18 mouse cellular contexts compared by ENCODE assay signal in the genomic region with DNA sequence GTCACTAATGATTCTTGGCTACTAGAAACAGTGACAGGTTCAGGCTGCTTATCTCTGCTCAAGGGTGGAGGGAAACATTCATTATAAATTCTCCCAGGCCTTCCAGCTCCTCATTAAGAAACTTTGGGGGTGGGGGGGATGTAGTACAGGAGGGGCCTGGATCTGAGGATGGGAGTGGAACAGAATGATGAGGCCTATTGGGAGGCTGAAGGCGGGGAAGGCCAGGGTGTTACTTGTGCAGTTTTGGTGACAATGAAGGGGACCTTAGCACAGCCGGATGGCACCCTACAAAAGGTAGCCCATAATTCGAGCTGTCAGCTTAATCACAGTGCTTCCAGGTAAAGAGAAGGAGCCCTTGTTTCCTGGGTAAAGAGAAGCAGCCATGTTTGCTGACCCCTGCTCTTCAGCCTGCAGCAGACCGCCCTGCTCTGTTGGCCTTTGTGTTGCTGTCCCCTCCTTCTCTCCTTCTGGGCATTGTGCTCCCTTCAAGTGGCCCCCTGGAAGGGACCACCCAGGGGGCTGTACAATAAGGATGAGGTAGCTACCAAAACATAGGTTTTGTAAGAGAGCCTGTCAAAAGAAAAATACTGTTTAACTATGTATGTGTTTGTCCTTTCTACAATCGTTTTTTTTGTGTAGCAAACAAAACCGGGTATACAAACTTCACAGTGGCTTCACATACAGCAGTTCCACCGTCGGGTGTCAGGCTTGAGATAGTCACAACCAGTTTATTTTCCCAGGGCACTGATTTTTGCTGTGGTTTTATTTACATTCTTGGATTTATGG.
DNase-seq lines count a peak whose midpoint lies in the region; ATAC-seq and TF ChIP-seq lines count a peak whose summit lies in the region.
"Had no signal": no experiment of that assay in that cellular context is flagged by ENCODE, and none has a peak within 500 bp of the region (broad histone marks: within the 10 kb centered on the region; RNA-seq: fewer than 3 reads in every experiment).

No protein-coding gene starts in this region.

- TF ChIP-seq EP300 in ES-Bruce4 (IDR thresholded peaks at IDR 0.05; ENCODE audit: insufficient read depth, low read depth, low read length): peak; percentile 95

- H3K27ac ChIP-seq in hindbrain, embryonic 10.5 days: peak overlapping the region; percentile 53
- no peak overlapping the region for H3K27ac ChIP-seq in hindbrain, postnatal 0 days
- H3K27ac ChIP-seq in ES-Bruce4 (ENCODE audit: insufficient read depth, low read length): no peak overlapping the region
- H3K27ac ChIP-seq in embryonic facial prominence, embryonic 11.5 days (replicated peaks; ENCODE audit: low read depth, low read length): no peak overlapping the region
- no peak overlapping the region for H3K27ac ChIP-seq in hindbrain, embryonic 15.5 days (replicated peaks)
- H3K27ac ChIP-seq in intestine, embryonic 16.5 days (ENCODE audit: low read length): no peak overlapping the region
- H3K27ac ChIP-seq: heart, embryonic 13.5 days; kidney, embryonic 15.5 days; limb, embryonic 15.5 days; macrophage had no signal

- WGBS in hindbrain, embryonic 10.5 days: 8% methylated on average over 8 of the region's 8 CpGs
- WGBS in hindbrain, postnatal 0 days: 18% methylated on average over 8 of the region's 8 CpGs
- whole genome bisulfite sequencing in embryonic facial prominence, embryonic 11.5 days: 12% methylated on average over 8 of the region's 8 CpGs
- WGBS in hindbrain, embryonic 15.5 days: 10% methylated on average over 8 of the region's 8 CpGs
- WGBS in intestine, embryonic 16.5 days: 33% methylated on average over 8 of the region's 8 CpGs

- ATAC-seq in hindbrain, postnatal 0 days: no peak
- peak; percentile 81 for ATAC-seq in embryonic facial prominence, embryonic 11.5 days (replicated peaks; ENCODE audit: insufficient number of reproducible peaks, low FRiP score, low TSS enrichment, low read depth)
- peak; percentile 42; the same call in 1 of the 2 replicates for ATAC-seq in hindbrain, embryonic 15.5 days (ENCODE audit: low FRiP score, low read depth)
- ATAC-seq in intestine, embryonic 16.5 days: no peak
- ATAC-seq: Patski had no signal

- peaks cover 39% of the 10 kb centered on the region for H3K27me3 ChIP-seq in hindbrain, embryonic 10.5 days (ENCODE audit: insufficient read depth, poor library complexity, severe bottlenecking)
- H3K27me3 ChIP-seq in hindbrain, postnatal 0 days (ENCODE audit: insufficient read depth, low read length): no peaks in the 10 kb centered on the region
- H3K27me3 ChIP-seq in ES-Bruce4 (ENCODE audit: control insufficient read depth, insufficient read depth, low read length, poor library complexity, severe bottlenecking): no peaks in the 10 kb centered on the region
- no peaks in the 10 kb centered on the region for H3K27me3 ChIP-seq in embryonic facial prominence, embryonic 11.5 days (ENCODE audit: control insufficient read depth, insufficient read depth, low read length)
- H3K27me3 ChIP-seq in hindbrain, embryonic 15.5 days: no peaks in the 10 kb centered on the region
- H3K27me3 ChIP-seq in intestine, embryonic 16.5 days (replicated peaks; ENCODE audit: control insufficient read depth, insufficient read depth, low read length): no peaks in the 10 kb centered on the region
- H3K27me3 ChIP-seq: heart, embryonic 13.5 days; kidney, embryonic 15.5 days; limb, embryonic 15.5 days; Patski had no signal

- no peak for TF ChIP-seq POLR2A in ES-Bruce4 (IDR thresholded peaks at IDR 0.05; ENCODE audit: insufficient read depth, low read length)

- no peak overlapping the region for H3K4me2 ChIP-seq in hindbrain, postnatal 0 days (ENCODE audit: low read depth, low read length)
- H3K4me2 ChIP-seq in embryonic facial prominence, embryonic 11.5 days (ENCODE audit: low read depth, low read length): no peak overlapping the region
- H3K4me2 ChIP-seq in hindbrain, embryonic 15.5 days: no peak overlapping the region
- H3K4me2 ChIP-seq in intestine, embryonic 16.5 days (ENCODE audit: low read depth, low read length): no peak overlapping the region
- H3K4me2 ChIP-seq: heart, embryonic 13.5 days; kidney, embryonic 15.5 days; limb, embryonic 15.5 days had no signal

- H3K9me3 ChIP-seq in hindbrain, embryonic 10.5 days: no peaks in the 10 kb centered on the region
- no peaks in the 10 kb centered on the region for H3K9me3 ChIP-seq in hindbrain, postnatal 0 days (ENCODE audit: low read length)
- H3K9me3 ChIP-seq in ES-Bruce4 (replicated peaks; ENCODE audit: control insufficient read depth, insufficient read depth, low read length, poor library complexity, severe bottlenecking): no peaks in the 10 kb centered on the region; the same call in 1 of the 2 replicates
- no peaks in the 10 kb centered on the region for H3K9me3 ChIP-seq in embryonic facial prominence, embryonic 11.5 days (replicated peaks; ENCODE audit: control insufficient read depth, low read length)
- no peaks in the 10 kb centered on the region for H3K9me3 ChIP-seq in hindbrain, embryonic 15.5 days
- H3K9me3 ChIP-seq in intestine, embryonic 16.5 days (ENCODE audit: control insufficient read depth, low read length): no peaks in the 10 kb centered on the region
- H3K9me3 ChIP-seq: heart, embryonic 13.5 days; kidney, embryonic 15.5 days; limb, embryonic 15.5 days had no signal

- no peaks in the 10 kb centered on the region for H3K36me3 ChIP-seq in hindbrain, embryonic 10.5 days
- H3K36me3 ChIP-seq in hindbrain, postnatal 0 days (ENCODE audit: insufficient read depth, low read length): no peaks in the 10 kb centered on the region
- no peaks in the 10 kb centered on the region for H3K36me3 ChIP-seq in ES-Bruce4 (ENCODE audit: control insufficient read depth, insufficient read depth, low read length, poor library complexity, severe bottlenecking)
- no peaks in the 10 kb centered on the region for H3K36me3 ChIP-seq in embryonic facial prominence, embryonic 11.5 days (replicated peaks; ENCODE audit: control insufficient read depth, insufficient read depth, low read depth, low read length)
- H3K36me3 ChIP-seq in hindbrain, embryonic 15.5 days: no peaks in the 10 kb centered on the region
- H3K36me3 ChIP-seq in intestine, embryonic 16.5 days (ENCODE audit: control insufficient read depth, insufficient read depth, low read length): no peaks in the 10 kb centered on the region
- H3K36me3 ChIP-seq: heart, embryonic 13.5 days; kidney, embryonic 15.5 days; limb, embryonic 15.5 days had no signal

- peaks cover 22% of the 10 kb centered on the region for H3K4me1 ChIP-seq in hindbrain, embryonic 10.5 days (replicated peaks)
- no peaks in the 10 kb centered on the region for H3K4me1 ChIP-seq in hindbrain, postnatal 0 days (ENCODE audit: insufficient read depth, low read length)
- peaks cover 4% of the 10 kb centered on the region for H3K4me1 ChIP-seq in ES-Bruce4 (ENCODE audit: control insufficient read depth, insufficient read depth, low read length)
- H3K4me1 ChIP-seq in embryonic facial prominence, embryonic 11.5 days (ENCODE audit: control insufficient read depth, insufficient read depth, low read length): no peaks in the 10 kb centered on the region
- H3K4me1 ChIP-seq in hindbrain, embryonic 15.5 days (replicated peaks): no peaks in the 10 kb centered on the region
- no peaks in the 10 kb centered on the region for H3K4me1 ChIP-seq in intestine, embryonic 16.5 days (ENCODE audit: control insufficient read depth, insufficient read depth, low read length)
- H3K4me1 ChIP-seq: kidney, embryonic 15.5 days; limb, embryonic 15.5 days had no signal

- TF ChIP-seq CTCF in hindbrain, postnatal 0 days (IDR thresholded peaks at IDR 0.05; ENCODE audit: low read depth): no peak
- no peak for TF ChIP-seq CTCF in ES-Bruce4 (IDR thresholded peaks at IDR 0.05; ENCODE audit: low read depth, low read length)

- H3K9ac ChIP-seq in hindbrain, postnatal 0 days (replicated peaks; ENCODE audit: low read length): no peak overlapping the region
- H3K9ac ChIP-seq in ES-Bruce4 (ENCODE audit: low read depth, poor library complexity, severe bottlenecking): no peak overlapping the region
- no peak overlapping the region for H3K9ac ChIP-seq in embryonic facial prominence, embryonic 11.5 days (replicated peaks; ENCODE audit: low read length)
- no peak overlapping the region for H3K9ac ChIP-seq in hindbrain, embryonic 15.5 days
- H3K9ac ChIP-seq in intestine, embryonic 16.5 days (ENCODE audit: low read depth, low read length): no peak overlapping the region
- H3K9ac ChIP-seq: heart, embryonic 13.5 days; kidney, embryonic 15.5 days; limb, embryonic 15.5 days had no signal

- no peak overlapping the region for H3K4me3 ChIP-seq in hindbrain, embryonic 10.5 days
- H3K4me3 ChIP-seq in hindbrain, postnatal 0 days (ENCODE audit: low read length): no peak overlapping the region
- H3K4me3 ChIP-seq in ES-Bruce4 (ENCODE audit: low read depth, low read length): no peak overlapping the region
- no peak overlapping the region for H3K4me3 ChIP-seq in embryonic facial prominence, embryonic 11.5 days (ENCODE audit: low read depth, low read length)
- H3K4me3 ChIP-seq in hindbrain, embryonic 15.5 days: no peak overlapping the region
- no peak overlapping the region for H3K4me3 ChIP-seq in intestine, embryonic 16.5 days (ENCODE audit: low read length)
- H3K4me3 ChIP-seq: heart, embryonic 13.5 days; kidney, embryonic 15.5 days; limb, embryonic 15.5 days; myocyte had no signal

- DNase-seq in hindbrain, embryonic 10.5 days (ENCODE audit: low spot score): peak; percentile 52
- no peak for DNase-seq in hindbrain, postnatal 0 days (ENCODE audit: low spot score)
- peak; percentile 28 for DNase-seq in embryonic facial prominence, embryonic 11.5 days (ENCODE audit: low spot score)
- DNase-seq in urinary bladder, adult 18-20 months (ENCODE audit: low spot score in 2 of 2): no peak
- DNase-seq in right cerebral cortex, postnatal 4 days: no peak
- DNase-seq: cerebellum, postnatal 36 days; lung, adult 18-20 months; right cerebral cortex, postnatal 25 days; thymus, postnatal 4 days had no signal

Comparison
In these comparisons a context has a peak if more than half of its experiments do, and no peak if none do; other contexts are left out.
1. DNase-seq: peak in hindbrain, embryonic 10.5 days (single experiment) and embryonic facial prominence, embryonic 11.5 days (single experiment); none in hindbrain, postnatal 0 days (single experiment), urinary bladder, adult 18-20 months (0 of 2) and right cerebral cortex, postnatal 4 days (single experiment).
2. ATAC-seq: peak in embryonic facial prominence, embryonic 11.5 days (single experiment) and hindbrain, embryonic 15.5 days (single experiment); none in hindbrain, postnatal 0 days (single experiment) and intestine, embryonic 16.5 days (single experiment).